Mouse (Mus musculus) adrenal gland, postnatal 25 days (tissue): ENCODE measurements around the gene Sapcd2. TPM values are rescaled to one million over a fixed set of nuclear protein-coding genes. Genes with fewer than 3 reads are reported as not detected.
A peak's percentile ranks its signal among the peaks of the same experiment; 100 is the strongest.

ENCODE experiments used
- DNase-seq: peaks from one replicate; pipeline ENCODE4 v3.0.0; 2021; ENCODE audit warnings: mixed read lengths
- long read RNA-seq: library from polyadenylated mRNA; stranded (forward); transcript quantifications from one replicate; pipeline ENCODE4 v2.0.0, GENCODE M21; 2021
- total RNA-seq: library from RNA; stranded (reverse); gene quantifications from 2 replicates; pipeline ENCODE4 v1.2.3, GENCODE M21; 2021

Sapcd2 gene
- 1.6 and 2.1 TPM in 2 replicates for total RNA-seq
- long read RNA-seq, partial matches to known transcripts = 0 of 3 reads
- long read RNA-seq, other reads (novel, unspliced or antisense) = 1 of 3 reads

DNA sequence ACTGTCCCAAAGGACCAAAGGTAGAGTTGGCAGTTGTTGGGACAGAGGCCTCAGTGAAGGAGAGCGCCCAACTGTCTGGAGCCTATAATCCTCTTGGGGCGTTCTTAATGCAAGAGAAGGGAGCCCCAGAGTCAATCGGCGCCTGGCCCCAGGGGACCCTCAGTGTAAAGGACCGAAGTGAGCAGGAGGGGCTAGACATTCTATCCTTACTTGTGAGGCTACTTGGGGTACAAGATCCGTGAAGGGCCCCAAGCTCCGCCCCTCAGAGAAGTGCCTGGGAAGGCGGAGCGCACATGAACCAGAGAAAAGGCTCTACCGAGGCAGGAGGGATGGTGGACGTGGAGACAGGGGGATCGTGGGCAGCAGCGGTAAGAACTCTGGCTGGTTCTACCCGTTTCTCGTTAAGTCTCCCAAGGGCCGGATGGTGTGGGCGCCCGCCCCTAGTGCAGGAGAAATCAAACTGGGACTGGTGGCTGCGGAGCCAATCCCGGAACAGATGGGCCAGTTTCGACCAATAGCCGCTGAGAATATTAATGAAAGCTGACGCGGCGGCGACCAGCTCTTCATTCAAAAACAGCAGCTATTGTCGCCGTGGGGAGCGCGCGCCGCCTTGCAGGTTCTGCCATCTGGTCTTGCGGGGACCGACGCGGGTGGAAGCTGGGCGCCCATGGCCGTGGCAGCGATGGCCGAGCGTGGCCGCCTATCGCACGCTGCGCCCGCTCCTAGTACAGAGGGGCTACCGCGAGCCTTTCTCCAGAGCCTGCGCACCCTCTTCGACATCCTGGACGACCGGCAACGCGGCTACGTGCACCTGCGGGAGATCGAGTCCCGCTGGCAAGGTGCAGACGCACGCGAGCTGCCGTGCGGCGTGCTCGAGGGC is at the start of gene Sapcd2:
Sapcd2 (plus strand) TSS at position 558 of the 880 bp plus-strand sequence.
- DNase-seq = peak; percentile 85

DNA sequence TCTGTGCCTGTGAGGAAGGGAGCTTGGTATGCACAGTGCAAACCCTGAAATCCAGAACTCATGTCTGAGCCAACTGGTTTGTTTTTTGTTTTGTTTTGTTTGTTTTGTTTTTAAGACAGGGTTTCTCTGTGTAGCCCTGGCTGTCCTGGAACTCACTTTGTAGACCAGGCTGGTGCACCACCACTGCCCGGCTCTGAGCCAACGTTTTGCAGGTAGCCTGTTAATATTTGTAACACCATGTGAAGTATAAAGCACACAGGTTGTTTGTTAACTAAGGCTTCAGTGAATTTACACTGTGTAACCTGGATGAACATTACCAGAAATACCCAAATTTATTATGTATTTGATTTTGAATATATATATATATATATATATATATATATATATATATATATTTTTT is 46.1 kb upstream of the Sapcd2 start:
- no peak for DNase-seq

DNA sequence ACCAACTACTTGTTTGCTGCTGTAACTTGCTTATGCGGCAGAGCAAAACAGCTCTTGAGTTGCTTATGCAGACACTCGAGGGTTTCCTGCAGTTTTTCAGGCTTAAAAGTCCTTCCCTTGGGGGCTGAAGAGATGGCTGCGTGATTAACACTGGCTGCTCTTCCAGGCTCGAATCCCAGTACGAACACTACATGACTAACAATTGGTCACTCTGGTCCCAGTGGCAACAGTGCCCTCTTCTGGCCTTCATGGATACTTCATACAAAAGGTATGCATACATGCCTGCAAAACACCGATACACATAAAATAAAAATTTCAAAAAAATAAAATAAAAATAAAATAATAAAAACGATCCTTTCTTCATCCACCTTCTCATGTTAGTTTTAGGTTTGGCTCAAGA is 43.7 kb upstream of the Sapcd2 start:
- no peak for DNase-seq

DNA sequence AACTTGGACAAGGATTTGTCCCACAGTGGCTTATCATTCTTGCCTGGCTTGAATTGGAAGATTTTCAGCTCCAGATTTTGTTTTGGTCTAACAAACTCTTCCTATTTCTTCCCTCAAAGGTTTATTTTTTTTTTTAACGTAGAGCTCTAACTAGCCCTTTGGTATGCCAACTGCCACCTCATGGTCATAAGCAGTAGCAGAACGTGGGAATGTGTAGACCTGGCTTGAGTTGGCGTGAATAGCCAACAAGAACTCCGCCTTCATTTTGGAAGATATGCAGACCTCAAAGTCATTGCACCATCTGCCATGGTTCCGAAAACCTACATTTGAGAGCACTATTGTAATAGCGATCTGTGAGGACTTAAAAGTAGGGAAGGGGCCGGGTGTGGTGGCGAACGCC is 40.7 kb upstream of the Sapcd2 start:
- no peak for DNase-seq

DNA sequence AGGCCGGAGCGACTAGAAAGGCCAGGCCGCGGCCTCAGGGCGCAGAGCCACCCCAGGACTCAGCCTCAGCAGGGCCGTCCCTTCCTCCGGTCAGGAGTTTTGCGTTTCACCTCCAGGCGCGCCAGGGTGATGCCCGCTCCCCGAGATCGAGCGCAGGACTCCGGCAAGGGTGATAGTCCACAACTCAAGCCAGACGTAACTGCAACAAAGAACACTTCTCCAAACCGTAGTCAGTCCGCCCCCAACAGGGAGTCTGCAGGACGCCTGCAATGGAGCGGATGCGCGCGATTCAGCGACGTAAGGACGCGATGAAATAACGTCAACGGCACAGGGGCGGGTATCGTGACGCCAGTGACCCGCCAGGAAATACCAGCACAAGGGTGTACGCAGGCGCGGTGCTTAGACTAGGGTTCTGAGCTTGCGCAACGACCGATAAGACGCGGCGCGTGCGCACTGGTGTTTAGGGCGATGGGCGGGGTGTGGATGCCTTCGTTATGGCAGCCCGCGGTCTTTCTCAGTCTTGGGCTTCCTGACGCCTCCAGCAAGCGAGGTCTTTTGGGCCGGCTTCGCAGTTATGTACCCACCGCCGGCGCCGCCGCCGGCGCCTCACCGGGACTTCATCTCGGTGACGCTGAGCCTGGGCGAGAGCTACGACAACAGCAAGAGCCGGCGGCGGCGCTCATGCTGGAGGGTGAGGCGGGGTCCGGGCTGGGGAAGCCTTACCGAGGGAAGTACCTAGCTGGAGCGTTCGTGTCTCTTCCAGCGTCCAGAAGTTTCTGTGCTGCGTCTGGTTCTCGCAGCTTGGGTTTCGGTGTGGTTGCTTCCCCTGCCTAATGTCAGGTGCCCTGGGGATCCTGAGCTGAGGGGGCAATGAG is 39.6 kb upstream of the Sapcd2 start, which contains the start of gene Man1b1:
Man1b1 (plus strand) TSS at position 53 of the 875 bp plus-strand sequence.
- peak; percentile 100 for DNase-seq

DNA sequence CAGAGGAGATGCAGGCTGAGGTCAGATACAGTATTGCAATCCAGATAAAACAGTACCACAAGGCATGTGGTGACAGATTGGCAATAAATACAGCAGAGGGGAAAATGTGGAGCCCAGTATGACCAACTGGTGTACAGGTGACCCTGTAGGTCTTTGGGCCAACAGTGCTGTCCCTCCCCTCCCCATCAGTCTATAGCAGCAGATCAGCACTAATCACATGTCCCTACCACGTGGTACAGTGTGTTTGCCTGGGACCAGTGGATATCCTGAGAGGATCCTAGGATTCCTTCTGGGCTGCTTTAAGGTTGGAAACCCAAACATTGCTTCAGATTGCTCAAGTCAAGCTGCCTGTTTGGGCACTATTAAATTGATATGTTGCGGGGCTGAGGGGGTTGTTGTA is 38.6 kb upstream of the Sapcd2 start:
- DNase-seq = no peak

DNA sequence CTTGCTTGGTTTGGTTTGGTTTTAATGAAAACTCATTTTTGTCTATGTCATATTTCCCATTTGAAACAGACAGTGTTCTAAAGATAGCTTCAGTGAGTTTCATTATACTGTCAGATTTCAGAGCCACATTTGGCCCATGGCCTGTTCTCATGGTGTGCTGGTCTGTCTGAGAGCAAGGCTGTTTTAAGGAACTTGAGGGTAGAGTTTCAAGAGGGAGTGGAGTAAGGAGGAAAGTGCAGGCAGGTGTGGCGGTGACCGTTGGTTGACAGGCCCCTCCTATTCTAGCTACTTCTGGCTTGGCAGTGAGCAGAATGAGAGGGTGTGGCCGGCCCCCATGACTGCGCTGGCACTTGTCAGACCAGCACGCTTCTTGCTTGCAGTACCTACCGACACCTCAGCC is 33.8 kb upstream of the Sapcd2 start:
- no peak for DNase-seq

DNA sequence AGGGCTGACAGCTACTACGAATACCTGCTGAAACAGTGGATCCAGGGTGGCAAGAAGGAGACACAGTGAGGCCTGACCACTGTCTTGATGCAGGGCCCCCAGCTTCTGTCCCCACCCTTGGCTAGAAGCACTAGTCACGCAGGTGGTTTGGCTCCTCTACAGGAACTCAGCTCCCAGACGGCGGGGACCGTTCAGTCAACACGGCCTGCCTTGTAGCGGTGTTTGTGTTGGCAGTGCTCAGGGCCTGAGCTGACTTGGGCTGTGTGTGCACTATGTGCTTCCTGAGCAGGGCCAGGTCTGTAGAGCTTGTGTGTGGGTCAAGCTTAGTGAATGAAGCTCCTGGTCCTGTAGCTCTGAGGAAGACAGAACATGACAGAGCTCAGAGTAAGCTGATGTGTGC is 24.0 kb upstream of the Sapcd2 start:
- DNase-seq = no peak

DNA sequence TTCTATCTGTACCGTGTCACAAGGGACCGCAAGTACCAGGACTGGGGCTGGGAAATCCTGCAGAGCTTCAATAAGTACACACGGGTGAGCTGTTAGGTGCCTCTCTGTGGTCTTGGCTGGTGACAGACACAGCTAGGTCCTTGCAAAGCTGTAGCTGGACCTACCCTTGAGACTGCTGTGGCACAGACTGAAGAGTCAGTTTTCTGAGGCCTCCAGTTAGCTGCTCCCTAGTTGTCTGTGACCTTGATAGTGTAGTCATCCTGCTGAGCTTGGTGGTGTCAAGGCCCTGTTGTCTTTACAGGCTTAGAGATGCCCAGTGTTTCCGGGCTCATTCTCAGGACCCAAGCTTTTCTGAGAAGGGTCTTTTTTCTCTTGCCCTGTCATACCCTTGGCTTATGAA is 22.6 kb upstream of the Sapcd2 start:
- no peak for DNase-seq

DNA sequence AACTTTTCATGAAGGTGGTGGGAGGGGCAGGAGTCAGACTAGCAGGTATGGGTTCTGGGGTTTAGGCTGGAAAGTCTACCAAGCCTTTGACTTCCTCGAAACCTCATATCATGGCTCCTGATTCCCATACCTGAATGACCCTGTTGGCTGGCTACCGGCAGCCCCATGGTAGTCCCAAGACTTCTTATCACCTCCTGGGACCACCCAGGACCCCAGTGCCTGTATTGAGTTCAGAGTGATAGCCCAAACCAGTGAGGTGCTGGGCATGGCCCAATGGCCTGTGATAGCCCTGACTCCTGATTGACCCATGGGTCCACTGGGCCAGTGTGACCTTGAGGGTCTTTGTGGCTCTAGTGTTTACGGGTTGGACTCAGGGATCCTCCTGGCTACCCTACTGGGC is 21.4 kb upstream of the Sapcd2 start:
- DNase-seq = no peak

DNA sequence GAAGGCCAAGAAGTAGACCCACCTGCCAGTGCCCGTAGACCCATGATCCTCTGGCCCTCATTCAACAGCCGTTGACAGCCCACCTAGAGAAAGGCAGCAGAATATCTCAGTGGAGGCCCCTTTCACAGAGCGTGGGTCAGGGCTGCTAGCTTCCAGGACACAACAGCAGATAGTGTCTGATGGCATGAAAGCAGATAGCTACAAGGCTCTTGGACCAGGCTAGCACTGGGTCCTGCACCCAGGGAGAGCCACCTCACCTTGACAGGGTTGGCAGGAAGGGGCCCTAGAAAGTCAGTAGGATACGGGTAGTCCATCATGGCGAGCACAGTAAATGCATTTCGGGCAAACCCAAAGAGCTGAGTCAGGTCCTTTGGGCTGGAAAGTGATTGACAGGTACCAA is 17.9 kb upstream of the Sapcd2 start:
- no peak for DNase-seq

DNA sequence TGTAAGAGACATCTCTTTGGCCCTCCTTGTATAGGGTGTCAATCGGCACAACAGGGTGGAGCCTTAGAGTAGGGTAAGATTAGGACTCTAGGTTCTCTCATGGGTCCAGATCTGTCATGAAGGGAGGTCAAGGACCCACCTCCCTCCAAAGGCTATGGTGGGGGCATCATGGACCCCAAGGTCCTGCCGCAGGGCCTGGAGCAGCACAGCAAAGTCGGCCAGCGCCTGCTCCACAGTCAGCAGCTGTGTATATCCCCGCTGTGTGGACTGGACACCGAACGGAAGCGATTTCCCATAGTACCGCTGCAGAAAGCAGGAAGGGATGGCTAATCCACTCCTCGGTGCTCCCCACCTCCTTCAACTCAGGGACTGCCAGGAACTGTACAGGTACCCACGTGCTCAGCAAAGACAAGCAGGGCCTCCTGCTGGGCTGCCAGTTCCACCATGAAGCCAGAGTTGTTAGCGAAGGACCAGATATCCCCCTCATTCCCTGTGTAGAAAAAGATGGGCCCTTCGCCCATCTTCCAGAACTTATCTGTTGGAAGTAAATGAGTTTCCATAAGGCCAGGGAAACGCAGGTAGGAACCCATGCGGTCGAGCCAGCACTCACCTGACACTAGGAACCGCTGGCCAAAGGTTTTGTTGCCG is 16.6 kb upstream of the Sapcd2 start:
- DNase-seq = no peak

DNA sequence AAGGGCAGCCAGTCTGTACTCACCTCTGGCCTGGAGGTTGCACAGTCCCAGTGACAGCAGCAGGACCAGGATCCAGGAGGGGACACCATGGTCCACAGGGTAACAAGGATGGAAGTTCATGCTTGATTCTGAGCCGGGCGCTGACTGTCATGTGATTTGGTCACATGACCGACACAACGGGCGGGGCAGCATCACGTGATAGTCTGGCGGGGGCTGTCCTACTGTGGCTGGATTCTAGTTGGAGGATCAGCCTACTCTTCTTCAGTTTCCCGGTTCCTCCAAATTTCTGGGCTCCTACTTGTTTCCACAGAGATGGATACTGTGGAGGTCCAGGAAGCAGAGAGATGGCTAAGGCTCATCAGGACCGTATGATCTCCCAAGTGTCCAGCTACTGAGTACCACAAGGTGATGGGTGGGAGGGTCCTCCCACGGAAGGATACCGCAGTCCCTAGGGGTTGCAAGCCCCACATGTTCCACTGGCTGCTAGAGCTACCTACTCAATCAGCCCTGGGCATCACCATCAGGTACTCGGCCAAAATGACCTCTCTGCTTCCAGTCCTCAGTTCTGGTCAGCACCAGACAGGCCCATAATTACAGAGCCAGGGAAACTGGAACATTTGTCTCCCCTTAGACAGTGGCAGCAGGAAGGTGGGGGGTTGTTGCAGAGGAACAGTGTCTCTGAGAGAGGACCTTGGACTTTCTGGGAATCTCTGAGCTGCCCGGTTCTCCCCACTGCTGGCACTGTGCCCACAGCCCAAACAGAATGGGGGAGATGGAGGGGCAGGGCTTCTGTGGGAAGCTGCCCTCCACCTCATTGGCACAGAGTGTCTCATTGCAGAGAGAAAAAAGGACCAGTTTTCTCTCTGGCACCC is 15.7 kb upstream of the Sapcd2 start, which contains the start of gene Dpp7:
Dpp7 (minus strand) TSS at position 152 of the 872 bp plus-strand sequence.
- peak; percentile 74 for DNase-seq

DNA sequence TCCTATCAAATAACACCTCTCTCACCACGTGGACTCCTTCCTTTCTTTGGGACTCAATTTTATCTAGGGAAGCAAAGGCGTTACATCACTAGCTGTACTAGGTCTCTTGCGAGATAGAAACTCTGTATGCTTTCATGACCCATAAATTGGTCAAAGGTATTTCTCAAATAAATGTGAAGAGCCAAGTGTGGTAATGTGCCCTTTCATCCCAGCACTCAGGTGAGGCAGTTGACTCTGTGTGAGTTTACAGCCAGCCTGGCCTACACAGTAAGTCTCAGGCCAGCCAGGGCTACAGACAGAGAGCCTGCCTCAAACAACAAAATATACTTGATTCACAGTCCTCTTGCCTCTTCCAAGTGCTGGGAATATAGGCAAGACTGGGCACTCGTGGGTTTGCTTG is 12.3 kb upstream of the Sapcd2 start:
- DNase-seq = no peak

DNA sequence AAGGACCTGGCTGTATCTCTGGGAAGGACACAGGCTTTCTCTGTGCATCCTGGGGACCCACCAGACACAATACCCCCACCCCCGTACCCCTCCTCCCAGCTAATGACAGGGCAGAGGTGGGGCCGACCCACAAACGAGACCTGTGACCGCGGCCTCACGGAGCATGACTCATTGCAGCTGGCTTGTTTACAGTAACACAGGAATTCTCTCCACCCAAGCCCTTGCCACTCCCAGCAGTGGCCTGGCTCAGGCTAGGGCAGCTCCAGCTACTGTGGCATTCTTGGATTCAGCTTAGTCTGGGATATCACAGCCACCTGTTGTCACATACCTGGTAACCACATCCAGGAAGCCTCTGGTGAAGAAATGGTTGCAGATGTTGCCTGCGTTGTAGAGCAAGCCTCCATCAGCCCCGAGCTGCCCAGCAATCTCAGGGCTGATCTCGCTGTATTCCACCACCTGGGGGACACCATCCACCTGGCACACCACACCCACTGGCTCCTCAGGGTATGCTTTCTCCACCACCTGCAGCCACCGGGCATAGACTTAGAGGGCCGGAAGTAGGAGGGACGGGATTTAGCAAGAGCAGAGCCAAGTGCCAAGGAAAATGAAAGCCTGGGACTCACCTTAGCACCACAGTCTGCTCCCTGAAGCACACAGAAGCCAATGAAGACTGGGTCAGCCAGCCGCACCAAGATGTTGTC is 8.5 kb upstream of the Sapcd2 start:
- DNase-seq = no peak

DNA sequence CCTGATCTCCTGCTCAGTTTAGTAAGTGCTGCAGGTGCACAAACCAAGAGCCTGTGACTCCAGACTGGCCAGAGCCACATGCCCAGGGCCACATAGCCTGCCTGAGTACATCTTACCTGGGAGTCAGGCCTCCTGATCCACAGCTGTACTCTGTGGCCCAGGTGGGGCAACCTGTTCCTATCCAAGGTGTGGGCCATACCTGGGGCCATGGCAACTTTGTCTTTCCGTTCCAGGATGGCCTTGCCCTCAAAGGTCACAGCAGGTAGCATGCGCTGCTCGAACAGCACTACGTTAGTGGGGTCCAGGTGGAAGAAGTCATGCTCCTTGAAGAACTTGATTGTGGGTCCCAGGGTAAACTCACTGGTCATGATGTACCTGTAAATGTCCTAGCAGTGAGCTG is 7.8 kb upstream of the Sapcd2 start:
- no peak for DNase-seq

DNA sequence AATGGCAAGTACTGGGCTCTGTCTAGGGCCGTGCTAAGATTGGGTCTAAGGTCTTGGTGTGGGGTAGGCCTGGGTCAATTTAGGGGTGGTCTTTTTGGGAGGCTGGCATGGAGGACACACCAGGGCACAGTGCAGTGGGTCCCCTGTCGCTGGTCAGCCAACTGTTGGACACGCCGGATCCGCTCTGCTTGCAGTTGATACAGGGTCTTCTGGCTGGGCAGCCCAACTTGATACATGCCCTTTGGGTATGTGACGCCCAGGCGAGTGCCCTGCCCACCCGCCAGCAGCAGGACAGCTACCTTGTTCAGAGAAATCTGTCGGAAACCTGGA is 7.4 kb upstream of the Sapcd2 start:
- DNase-seq = no peak

DNA sequence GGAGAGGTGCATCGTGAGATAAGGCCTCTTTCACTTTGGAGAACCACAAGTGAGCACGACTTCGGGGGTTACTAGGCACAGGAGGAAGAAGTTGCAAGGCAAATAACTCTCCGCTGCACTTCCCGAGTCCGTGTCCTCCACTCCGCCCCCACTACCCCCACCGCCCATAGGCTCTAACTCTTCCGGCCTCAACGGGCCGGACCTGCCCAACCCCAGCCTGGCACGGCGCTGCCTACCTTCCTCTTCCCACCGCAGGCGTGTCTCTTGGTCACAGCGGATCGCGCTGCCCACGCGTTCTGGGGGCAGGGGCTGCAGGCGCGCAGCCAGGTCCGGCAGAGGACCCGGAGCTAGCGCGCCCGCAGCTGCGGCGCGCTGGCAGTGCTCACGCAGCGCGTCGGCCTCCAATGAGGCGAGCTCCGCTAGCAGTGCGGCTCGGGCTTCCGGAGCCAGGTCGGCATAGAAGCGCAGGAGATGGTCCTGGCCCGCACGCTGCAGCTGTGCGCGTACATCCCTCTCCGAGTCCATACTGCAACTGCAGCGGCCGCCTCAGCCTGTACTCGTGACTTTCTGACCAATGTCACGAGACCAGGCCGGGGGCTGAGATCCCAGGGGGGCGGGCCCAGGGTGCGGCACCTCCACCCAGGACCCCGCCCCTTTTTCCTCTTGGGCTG is 6.9 kb upstream of the Sapcd2 start, which contains the start of gene Uap1l1:
Uap1l1 (minus strand) TSS at position 592 of the 671 bp plus-strand sequence.
- peak; percentile 83 for DNase-seq

DNA sequence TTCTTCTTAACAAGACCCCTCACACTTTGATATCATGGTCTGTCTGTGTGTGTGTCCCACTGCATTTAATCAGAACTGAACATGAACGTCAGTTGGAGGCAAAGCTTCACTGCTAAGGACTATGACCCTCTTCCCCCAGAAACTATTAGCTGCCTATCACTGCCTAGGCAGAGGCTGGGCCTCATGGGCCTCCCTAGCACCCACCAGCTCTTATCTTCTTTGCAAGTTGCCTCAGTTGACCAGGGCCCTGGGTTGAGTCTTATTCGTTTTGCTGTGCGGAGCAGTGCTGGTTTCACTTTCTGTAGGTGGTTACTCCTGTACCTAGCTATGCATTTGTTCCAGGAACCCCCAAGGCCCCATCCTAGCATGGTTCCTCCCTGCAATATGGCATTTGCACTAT is 2.1 kb upstream of the Sapcd2 start:
- DNase-seq = no peak
